Mouse (Mus musculus) liver, postnatal 0 days (tissue): ENCODE measurements at regions not wholly inside any gene's neighbourhood (a gene's known extent, or its start where the extent isn't known, plus 50 kb on each side); places are given as distances from the start of the nearest gene placed in this dataset.

Experiments
- ATAC-seq: fragments of 200-750 bp; cut with Nextera tagmentation; 2 replicates; pipeline ENCODE4 v1.8.0; 2017; ENCODE audit warnings: mild to moderate bottlenecking, moderate library complexity
- DNase-seq: peaks from one replicate; pipeline ENCODE4 v3.0.0-alpha.2; 2016
- H3K27ac ChIP-seq: fragments of 300-500 bp; sonication (generic); 2 replicates; pipeline ENCODE4 v1.5.1; 2014; ENCODE audit warnings: antibody characterized with exemption, moderate library complexity, mild to moderate bottlenecking, low read depth
- H3K27me3 ChIP-seq: fragments of 300-500 bp; sonication (generic); 2 replicates; pipeline ENCODE4 v1.6.1; 2014; ENCODE audit warnings: low read length, control low read depth, mixed read lengths; ENCODE audit not compliant: insufficient read depth
- H3K36me3 ChIP-seq: fragments of 300-500 bp; sonication (generic); replicated peaks from 2 replicates; pipeline ENCODE4 v1.6.1; 2014; ENCODE audit warnings: mild to moderate bottlenecking, control low read depth, low read length, moderate library complexity, mixed read lengths; ENCODE audit not compliant: insufficient read depth
- H3K4me1 ChIP-seq: fragments of 300-500 bp; sonication (generic); 2 replicates; pipeline ENCODE4 v1.6.1; 2014; ENCODE audit warnings: antibody characterized with exemption, mild to moderate bottlenecking, control low read depth; ENCODE audit not compliant: insufficient read depth
- H3K4me2 ChIP-seq: fragments of 300-500 bp; sonication (generic); 2 replicates; pipeline ENCODE4 v1.6.1; 2014; ENCODE audit warnings: low read depth, mild to moderate bottlenecking, low read length, moderate library complexity, mixed read lengths
- H3K4me3 ChIP-seq: fragments of 300-500 bp; sonication (generic); 2 replicates; pipeline ENCODE4 v1.5.1; 2014; ENCODE audit warnings: low read depth, low read length
- H3K9ac ChIP-seq: fragments of 300-500 bp; sonication (generic); replicated peaks from 2 replicates; pipeline ENCODE4 v1.6.1; 2014; ENCODE audit warnings: mild to moderate bottlenecking, moderate library complexity
- H3K9me3 ChIP-seq: fragments of 300-500 bp; sonication (generic); 2 replicates; pipeline ENCODE4 v1.6.1; 2016; ENCODE audit warnings: mild to moderate bottlenecking, control low read depth, low read length, mixed read lengths
- CTCF ChIP-seq: sonication (generic); IDR thresholded peaks from 2 replicates; pipeline ENCODE4 v1.5.1; 2016; ENCODE audit warnings: antibody characterized with exemption, low read depth
- EP300 ChIP-seq: IDR thresholded peaks from 2 replicates; pipeline ENCODE4 v1.6.1; 2016; ENCODE audit warnings: antibody characterized with exemption, low read depth, mild to moderate bottlenecking
- WGBS: fragments of 180-500 bp; shearing (Covaris S2); extraction: QIAGEN DNeasy Blood & Tissue Kit; methylation state at CpG from one replicate; pipeline ENCODE4 v1.1.7; 2014; ENCODE audit not compliant: insufficient replicate concordance; 5-methylcytosine and 5-hydroxymethylcytosine counted together

DNA sequence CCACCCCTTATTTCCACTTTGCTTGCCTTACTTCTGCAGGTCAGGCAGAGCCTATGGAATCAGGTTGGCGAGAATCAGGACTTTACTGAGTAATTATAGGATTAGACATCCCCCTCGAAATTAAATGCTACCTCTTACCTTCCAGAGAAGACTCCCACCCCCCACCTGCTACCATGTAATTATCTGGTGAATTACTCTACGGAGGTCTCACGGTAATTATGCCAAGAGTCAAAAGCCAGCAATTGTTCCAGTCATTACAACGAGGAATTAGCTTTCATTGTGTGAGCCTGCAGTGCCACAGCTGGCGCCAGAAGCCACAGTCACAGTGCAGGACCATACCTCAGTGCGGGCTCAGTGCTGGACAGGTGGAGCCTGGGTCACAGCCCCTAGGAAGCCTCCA is 72.4 kb downstream of the Tpra1 start:
- DNase-seq (no peak), ATAC-seq (no peak)
- Histone ChIP-seq H3K9ac (no peak overlapping the region), H3K27me3 (peaks cover 13% of the 10 kb centered on the region), H3K27ac (no peak overlapping the region), H3K9me3 (no peaks in the 10 kb centered on the region), H3K4me1 (no peaks in the 10 kb centered on the region), H3K36me3 (no peaks in the 10 kb centered on the region), H3K4me3 (no peak overlapping the region), H3K4me2 (no peak overlapping the region)
- no peak for TF ChIP-seq EP300
- no peak for TF ChIP-seq CTCF
- 63% methylated on average over 7 of the region's 7 CpGs for WGBS

DNA sequence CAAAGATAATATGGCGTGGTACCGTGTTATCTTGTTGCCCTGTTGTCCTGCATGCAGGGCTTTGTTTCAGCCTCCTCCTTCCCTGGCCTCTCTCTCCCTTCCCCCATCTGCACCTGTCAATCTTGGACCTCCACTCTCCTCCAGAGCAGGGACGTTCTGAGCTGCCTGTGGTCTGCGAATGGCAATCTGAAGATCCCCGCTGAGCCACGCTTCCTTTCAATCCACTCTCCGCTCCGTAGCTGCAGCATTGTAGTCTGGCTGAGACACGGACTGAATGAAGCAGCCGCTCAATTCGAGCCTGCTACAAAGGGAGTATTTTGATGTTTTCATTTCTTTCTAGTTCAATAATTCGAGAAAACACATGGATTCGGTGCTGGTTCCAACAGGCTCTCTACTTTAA is 74.5 kb downstream of the Tpra1 start:
- H3K4me3 ChIP-seq: no peak overlapping the region
- H3K4me2 ChIP-seq: no peak overlapping the region
- TF ChIP-seq CTCF (no peak), EP300 (no peak)
- DNase-seq (no peak), ATAC-seq (no peak)
- WGBS: 18% methylated on average over 13 of the region's 13 CpGs
- H3K9me3 ChIP-seq: no peaks in the 10 kb centered on the region
- H3K27me3 ChIP-seq: peaks cover 13% of the 10 kb centered on the region
- no peak overlapping the region for H3K9ac ChIP-seq
- H3K4me1 ChIP-seq: no peaks in the 10 kb centered on the region
- H3K27ac ChIP-seq: no peak overlapping the region
- H3K36me3 ChIP-seq: no peaks in the 10 kb centered on the region

DNA sequence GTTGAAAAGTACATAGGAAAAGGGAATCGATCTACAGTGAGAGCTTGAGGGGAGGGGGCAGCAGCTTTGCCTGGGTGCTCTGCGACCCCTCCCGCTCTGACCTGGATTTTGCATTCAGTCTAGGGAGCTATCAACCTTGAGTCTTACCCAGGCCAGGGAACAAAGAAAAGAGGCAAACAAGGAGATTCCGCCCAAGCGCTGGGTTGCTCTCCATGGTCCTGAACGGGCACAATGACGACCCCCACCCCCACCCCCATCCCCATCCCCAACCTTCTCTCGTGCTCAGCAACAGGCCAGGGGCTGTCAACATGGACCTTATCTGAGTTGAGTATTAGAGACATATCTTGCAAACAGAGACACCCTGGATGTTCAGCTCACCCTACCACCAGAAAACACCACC is 74.9 kb downstream of the Tpra1 start:
- no peak overlapping the region for H3K4me2 ChIP-seq
- H3K27ac ChIP-seq: no peak overlapping the region
- no peak for DNase-seq
- H3K36me3 ChIP-seq: no peaks in the 10 kb centered on the region
- no peak for ATAC-seq
- H3K4me3 ChIP-seq: no peak overlapping the region
- H3K4me1 ChIP-seq: no peaks in the 10 kb centered on the region
- TF ChIP-seq CTCF (no peak), EP300 (no peak)
- 6% methylated on average over 8 of the region's 8 CpGs for WGBS
- peaks cover 13% of the 10 kb centered on the region for H3K27me3 ChIP-seq
- no peak overlapping the region for H3K9ac ChIP-seq
- no peaks in the 10 kb centered on the region for H3K9me3 ChIP-seq

DNA sequence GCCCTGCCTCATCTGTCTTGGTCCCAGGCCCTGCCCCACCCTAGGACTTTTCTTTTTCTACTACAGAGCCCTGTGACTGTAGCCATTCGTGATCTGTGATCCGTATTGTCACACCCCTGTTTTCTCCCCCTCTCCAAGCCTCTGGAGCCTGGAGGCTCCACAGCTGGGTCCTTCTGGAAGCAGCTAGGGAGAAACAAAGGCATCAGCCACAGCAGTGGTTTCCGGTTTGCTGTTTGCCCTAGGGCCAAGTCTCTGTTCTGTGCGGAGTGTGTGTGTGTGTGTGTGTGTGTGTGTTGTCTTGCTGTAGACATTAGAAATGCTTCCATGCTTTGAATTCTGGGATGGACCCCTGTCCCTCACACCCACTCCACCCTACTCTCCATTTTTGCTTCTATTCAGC is 76.9 kb downstream of the Tpra1 start:
- Histone ChIP-seq H3K4me3 (no peak overlapping the region), H3K4me1 (no peaks in the 10 kb centered on the region), H3K27me3 (peaks cover 13% of the 10 kb centered on the region), H3K9ac (no peak overlapping the region), H3K36me3 (no peaks in the 10 kb centered on the region), H3K4me2 (no peak overlapping the region), H3K27ac (no peak overlapping the region), H3K9me3 (no peaks in the 10 kb centered on the region)
- ATAC-seq (no peak), DNase-seq (no peak)
- TF ChIP-seq CTCF (no peak), EP300 (no peak)
- WGBS: 57% methylated on average over 4 of the region's 4 CpGs

DNA sequence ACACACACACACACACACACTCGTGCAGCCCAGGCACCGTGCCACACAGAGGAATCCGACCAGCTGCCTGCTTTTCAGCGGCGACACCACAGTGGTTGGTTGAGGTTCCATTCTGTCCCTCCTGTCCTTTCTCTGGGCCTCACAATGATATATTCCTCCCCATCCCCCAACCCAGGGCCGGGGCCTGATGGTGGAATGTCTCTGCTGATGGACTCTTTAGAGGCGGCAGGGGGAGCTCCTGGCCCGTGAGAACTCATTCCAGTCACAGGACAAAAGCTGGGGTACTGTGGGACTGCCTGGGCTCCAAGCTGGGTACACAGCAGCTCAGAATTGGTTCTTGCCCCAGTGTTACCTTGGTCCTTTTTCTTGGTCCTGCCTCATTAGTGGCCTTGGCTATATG is 78.1 kb downstream of the Tpra1 start:
- peak; percentile 33 for DNase-seq
- WGBS: 9% methylated on average over 8 of the region's 8 CpGs
- no peak for ATAC-seq

DNA sequence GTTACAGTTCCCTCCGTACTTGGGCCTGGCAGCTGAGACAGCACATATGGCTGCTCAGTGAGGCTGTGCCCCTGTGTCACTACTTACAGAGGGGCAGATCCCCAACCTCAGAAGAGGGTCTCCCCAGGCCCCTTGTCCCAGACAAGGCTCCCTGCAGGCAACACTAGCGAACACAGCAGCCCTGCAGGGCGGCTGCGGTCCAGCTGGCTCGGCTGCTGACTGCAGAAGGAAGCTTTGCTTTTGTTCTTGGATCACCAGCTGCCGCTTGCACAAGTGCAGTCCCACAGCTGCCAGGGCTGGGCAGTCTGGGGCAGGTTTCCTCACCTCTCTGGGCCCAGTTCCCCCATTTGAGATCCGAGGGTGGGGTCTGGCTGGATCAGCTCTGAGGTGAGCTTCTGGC is 79.5 kb downstream of the Tpra1 start:
- peaks cover 10% of the 10 kb centered on the region for H3K27me3 ChIP-seq
- DNase-seq (no peak), ATAC-seq (no peak)
- H3K27ac ChIP-seq: no peak overlapping the region
- H3K4me1 ChIP-seq: no peaks in the 10 kb centered on the region
- TF ChIP-seq EP300 (no peak), CTCF (no peak)
- no peak overlapping the region for H3K4me2 ChIP-seq
- H3K9ac ChIP-seq: no peak overlapping the region
- no peaks in the 10 kb centered on the region for H3K36me3 ChIP-seq
- H3K9me3 ChIP-seq: no peaks in the 10 kb centered on the region
- 31% methylated on average over 7 of the region's 7 CpGs for WGBS
- H3K4me3 ChIP-seq: no peak overlapping the region

More for the DNA sequence above, 78.1 kb downstream of the Tpra1 start:
- no peaks in the 10 kb centered on the region for H3K9me3 ChIP-seq
- H3K4me3 ChIP-seq: no peak overlapping the region
- H3K4me1 ChIP-seq: no peaks in the 10 kb centered on the region
- H3K4me2 ChIP-seq: no peak overlapping the region
- no peak overlapping the region for H3K9ac ChIP-seq
- TF ChIP-seq EP300 (no peak), CTCF (peak; percentile 68)
- H3K27me3 ChIP-seq: peaks cover 13% of the 10 kb centered on the region
- no peak overlapping the region for H3K27ac ChIP-seq
- H3K36me3 ChIP-seq: no peaks in the 10 kb centered on the region

DNA sequence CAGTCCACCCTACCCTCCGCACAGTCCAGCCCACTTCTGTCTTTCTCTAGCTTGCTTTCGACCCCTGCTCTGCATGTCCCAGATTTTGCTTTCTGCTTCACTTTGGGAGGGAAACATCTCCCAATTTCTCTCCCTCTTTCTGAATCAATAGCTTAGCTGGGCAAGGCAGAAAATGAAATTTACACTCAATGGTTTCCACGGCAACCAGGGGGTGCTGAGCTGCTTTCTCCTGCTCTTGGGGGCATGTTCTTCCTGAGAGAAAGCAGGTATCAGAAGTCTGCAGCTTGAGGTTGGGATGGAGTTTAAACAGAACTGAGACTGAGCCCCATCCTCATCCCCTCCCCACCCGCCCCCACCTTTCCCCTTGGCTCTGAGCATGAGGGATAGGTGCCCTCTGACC is 82.1 kb downstream of the Tpra1 start:
- ATAC-seq: no peak
- H3K4me3 ChIP-seq: no peak overlapping the region
- WGBS: 64% methylated on average over 4 of the region's 4 CpGs

More for the DNA sequence above, 82.1 kb downstream of the Tpra1 start:
- TF ChIP-seq CTCF (no peak), EP300 (no peak)
- H3K4me1 ChIP-seq: no peaks in the 10 kb centered on the region
- no peak overlapping the region for H3K9ac ChIP-seq
- no peaks in the 10 kb centered on the region for H3K27me3 ChIP-seq
- H3K9me3 ChIP-seq: no peaks in the 10 kb centered on the region
- H3K4me2 ChIP-seq: no peak overlapping the region
- no peaks in the 10 kb centered on the region for H3K36me3 ChIP-seq
- no peak overlapping the region for H3K27ac ChIP-seq
- no peak for DNase-seq
